Mouse (Mus musculus): Measurements from ENCODE around the gene Zbtb38.
"Not testable (repeated sequence)": the region's sequence is repeated elsewhere in the genome, so short reads cannot be mapped to it uniquely, and the experiment has no call there.

The Zbtb38 gene

GRCm38 (mm10) chr9:96644002-96644401, 108.6 kb downstream of the Zbtb38 start:
- not testable (repeated sequence) for DNase-seq (ENCODE audit: low read depth, low spot score)

GRCm38 (mm10) chr9:96639451-96639850, 113.2 kb downstream of the Zbtb38 start:
- DNase-seq (ENCODE audit: low read depth, low spot score) = no peak

- DNase-seq (ENCODE audit: low read depth, low spot score) = no peak
These were observed 114.1 kb downstream of the Zbtb38 start for GRCm38 (mm10) chr9:96638508-96638907.

- DNase-seq (ENCODE audit: low read depth, low spot score) = no peak
These were observed 115.5 kb downstream of the Zbtb38 start for GRCm38 (mm10) chr9:96637157-96637548.

GRCm38 (mm10) chr9:96636423-96637156, 116.0 kb downstream of the Zbtb38 start:
- no peak for DNase-seq (ENCODE audit: low read depth, low spot score)

GRCm38 (mm10) chr9:96635899-96636298, 116.7 kb downstream of the Zbtb38 start:
- no peak for DNase-seq (ENCODE audit: low read depth, low spot score)

- no peak for DNase-seq (ENCODE audit: low read depth, low spot score)
These were observed 117.5 kb downstream of the Zbtb38 start for GRCm38 (mm10) chr9:96635176-96635575.

- DNase-seq (ENCODE audit: low read depth, low spot score) = no peak
These were observed 118.9 kb downstream of the Zbtb38 start for GRCm38 (mm10) chr9:96633771-96634170.
